Mouse (Mus musculus): Measurements from ENCODE around the gene Atp6v1g1. TPM values are rescaled to one million over a fixed set of nuclear protein-coding genes. Genes with fewer than 3 reads are reported as not detected.

The Atp6v1g1 gene
- polyA plus RNA-seq, 1 experiment: 83.4 TPM

GRCm38 (mm10) chr4:63507478-63507877, 37.1 kb upstream of the Atp6v1g1 start:
- H3K27me3 ChIP-seq (ENCODE audit: control insufficient read depth, insufficient read depth, low read length): no peaks in the 10 kb centered on the region
- H3K4me3 ChIP-seq (ENCODE audit: control insufficient read depth, low read depth, low read length): no peak overlapping the region
- H3K36me3 ChIP-seq (ENCODE audit: control insufficient read depth, insufficient read depth, low read length): no peaks in the 10 kb centered on the region
- no peak for TF ChIP-seq POLR2A (IDR thresholded peaks at IDR 0.05; ENCODE audit: control insufficient read depth, low read depth, low read length)
- TF ChIP-seq CTCF (IDR thresholded peaks at IDR 0.05; ENCODE audit: control insufficient read depth, insufficient read depth, insufficient replicate concordance, low read depth, low read length): no peak
- no peaks in the 10 kb centered on the region for H3K4me1 ChIP-seq (ENCODE audit: control insufficient read depth, insufficient read depth, low read length)
- H3K27ac ChIP-seq (ENCODE audit: control insufficient read depth, insufficient read depth, low read depth, low read length): no peak overlapping the region

- no peak overlapping the region for H3K4me3 ChIP-seq (ENCODE audit: control insufficient read depth, low read depth, low read length)
- H3K27me3 ChIP-seq (ENCODE audit: control insufficient read depth, insufficient read depth, low read length): no peaks in the 10 kb centered on the region
- H3K36me3 ChIP-seq (ENCODE audit: control insufficient read depth, insufficient read depth, low read length): no peaks in the 10 kb centered on the region
- H3K4me1 ChIP-seq (ENCODE audit: control insufficient read depth, insufficient read depth, low read length): no peaks in the 10 kb centered on the region
- no peak for TF ChIP-seq POLR2A (IDR thresholded peaks at IDR 0.05; ENCODE audit: control insufficient read depth, low read depth, low read length)
- TF ChIP-seq CTCF (IDR thresholded peaks at IDR 0.05; ENCODE audit: control insufficient read depth, insufficient read depth, insufficient replicate concordance, low read depth, low read length): peak; percentile 73; the same call in 1 of the 2 replicates
- no peak overlapping the region for H3K27ac ChIP-seq (ENCODE audit: control insufficient read depth, insufficient read depth, low read depth, low read length)
Measured at GRCm38 (mm10) chr4:63508232-63508631, 36.3 kb upstream of the Atp6v1g1 start.

- Histone ChIP-seq H3K4me1 (ENCODE audit: control insufficient read depth, insufficient read depth, low read length) (no peaks in the 10 kb centered on the region), H3K4me3 (ENCODE audit: control insufficient read depth, low read depth, low read length) (no peak overlapping the region), H3K27ac (ENCODE audit: control insufficient read depth, insufficient read depth, low read depth, low read length) (no peak overlapping the region), H3K36me3 (ENCODE audit: control insufficient read depth, insufficient read depth, low read length) (no peaks in the 10 kb centered on the region), H3K27me3 (ENCODE audit: control insufficient read depth, insufficient read depth, low read length) (no peaks in the 10 kb centered on the region)
- no peak for TF ChIP-seq CTCF (IDR thresholded peaks at IDR 0.05; ENCODE audit: control insufficient read depth, insufficient read depth, insufficient replicate concordance, low read depth, low read length)
Measured at GRCm38 (mm10) chr4:63512921-63513320, 31.7 kb upstream of the Atp6v1g1 start.

GRCm38 (mm10) chr4:63514454-63514984, 30.1 kb upstream of the Atp6v1g1 start:
- no peaks in the 10 kb centered on the region for H3K27me3 ChIP-seq (ENCODE audit: control insufficient read depth, insufficient read depth, low read length)
- H3K36me3 ChIP-seq (ENCODE audit: control insufficient read depth, insufficient read depth, low read length): no peaks in the 10 kb centered on the region
- H3K4me1 ChIP-seq (ENCODE audit: control insufficient read depth, insufficient read depth, low read length): no peaks in the 10 kb centered on the region
- no peak overlapping the region for H3K27ac ChIP-seq (ENCODE audit: control insufficient read depth, insufficient read depth, low read depth, low read length)
- TF ChIP-seq POLR2A (IDR thresholded peaks at IDR 0.05; ENCODE audit: control insufficient read depth, low read depth, low read length): no peak
- TF ChIP-seq CTCF (IDR thresholded peaks at IDR 0.05; ENCODE audit: control insufficient read depth, insufficient read depth, insufficient replicate concordance, low read depth, low read length): no peak
- H3K4me3 ChIP-seq (ENCODE audit: control insufficient read depth, low read depth, low read length): no peak overlapping the region

- no peaks in the 10 kb centered on the region for H3K4me1 ChIP-seq (ENCODE audit: control insufficient read depth, insufficient read depth, low read length)
- no peaks in the 10 kb centered on the region for H3K36me3 ChIP-seq (ENCODE audit: control insufficient read depth, insufficient read depth, low read length)
- no peaks in the 10 kb centered on the region for H3K27me3 ChIP-seq (ENCODE audit: control insufficient read depth, insufficient read depth, low read length)
- no peak for TF ChIP-seq CTCF (IDR thresholded peaks at IDR 0.05; ENCODE audit: control insufficient read depth, insufficient read depth, insufficient replicate concordance, low read depth, low read length)
- TF ChIP-seq POLR2A (IDR thresholded peaks at IDR 0.05; ENCODE audit: control insufficient read depth, low read depth, low read length): no peak
- no peak overlapping the region for H3K4me3 ChIP-seq (ENCODE audit: control insufficient read depth, low read depth, low read length)
- H3K27ac ChIP-seq (ENCODE audit: control insufficient read depth, insufficient read depth, low read depth, low read length): no peak overlapping the region
Measured at GRCm38 (mm10) chr4:63515021-63515420, 29.6 kb upstream of the Atp6v1g1 start.

- Histone ChIP-seq H3K4me1 (ENCODE audit: control insufficient read depth, insufficient read depth, low read length) (no peaks in the 10 kb centered on the region), H3K27me3 (ENCODE audit: control insufficient read depth, insufficient read depth, low read length) (no peaks in the 10 kb centered on the region), H3K4me3 (ENCODE audit: control insufficient read depth, low read depth, low read length) (no peak overlapping the region), H3K36me3 (ENCODE audit: control insufficient read depth, insufficient read depth, low read length) (no peaks in the 10 kb centered on the region), H3K27ac (ENCODE audit: control insufficient read depth, insufficient read depth, low read depth, low read length) (no peak overlapping the region)
- TF ChIP-seq CTCF (IDR thresholded peaks at IDR 0.05; ENCODE audit: control insufficient read depth, insufficient read depth, insufficient replicate concordance, low read depth, low read length): no peak
- no peak for TF ChIP-seq POLR2A (IDR thresholded peaks at IDR 0.05; ENCODE audit: control insufficient read depth, low read depth, low read length)
Measured at GRCm38 (mm10) chr4:63521813-63522419, 22.7 kb upstream of the Atp6v1g1 start.

- no peaks in the 10 kb centered on the region for H3K36me3 ChIP-seq (ENCODE audit: control insufficient read depth, insufficient read depth, low read length)
- no peak overlapping the region for H3K27ac ChIP-seq (ENCODE audit: control insufficient read depth, insufficient read depth, low read depth, low read length)
- TF ChIP-seq POLR2A (IDR thresholded peaks at IDR 0.05; ENCODE audit: control insufficient read depth, low read depth, low read length): no peak
- no peak for TF ChIP-seq CTCF (IDR thresholded peaks at IDR 0.05; ENCODE audit: control insufficient read depth, insufficient read depth, insufficient replicate concordance, low read depth, low read length)
- H3K4me1 ChIP-seq (ENCODE audit: control insufficient read depth, insufficient read depth, low read length): no peaks in the 10 kb centered on the region
- no peak overlapping the region for H3K4me3 ChIP-seq (ENCODE audit: control insufficient read depth, low read depth, low read length)
- H3K27me3 ChIP-seq (ENCODE audit: control insufficient read depth, insufficient read depth, low read length): no peaks in the 10 kb centered on the region
Measured at GRCm38 (mm10) chr4:63525514-63525913, 19.1 kb upstream of the Atp6v1g1 start.

Measured in testis, adult 2 months (tissue).